Mouse (Mus musculus) stomach, postnatal 0 days (tissue): ENCODE measurements at regions not wholly inside any gene's neighbourhood (a gene's known extent, or its start where the extent isn't known, plus 50 kb on each side); places are given as distances from the start of the nearest gene placed in this dataset.

Experiments used
- CTCF ChIP-seq: IDR thresholded peaks from 2 replicates; pipeline ENCODE4 v1.5.1; 2016; ENCODE audit warnings: antibody characterized with exemption, low read depth, mild to moderate bottlenecking, moderate library complexity
- EP300 ChIP-seq: optimal IDR thresholded peaks from 2 replicates; pipeline ENCODE3; 2016; ENCODE audit warnings: antibody characterized with exemption

GRCm38 (mm10) chr16:15086556-15086955 lies 180.2 kb downstream of the Efcab1 start:
- TF ChIP-seq EP300 = no peak
- TF ChIP-seq CTCF = no peak
